Mouse (Mus musculus) urinary bladder, postnatal 0 days (tissue): ENCODE results near the gene Orai2. TPM values are rescaled to one million over a fixed set of nuclear protein-coding genes. Genes with fewer than 3 reads are reported as not detected.

Source experiments
- microRNA-seq: library from miRNA; unstranded; fragments of <30 nt; microRNA quantifications from one replicate; pipeline ENCODE4, GENCODE M21; 2016
- polyA plus RNA-seq: library from polyadenylated mRNA; unstranded; fragments of >200 nt; fragmentation: Nextera tagmentation; extraction: Ambion mirVana; gene quantifications from 2 replicates; pipeline ENCODE4 v1.2.1, GENCODE M21; 2015

The Orai2 gene
- polyA plus RNA-seq, result 5.9 and 6.2 TPM in 2 replicates

DNA sequence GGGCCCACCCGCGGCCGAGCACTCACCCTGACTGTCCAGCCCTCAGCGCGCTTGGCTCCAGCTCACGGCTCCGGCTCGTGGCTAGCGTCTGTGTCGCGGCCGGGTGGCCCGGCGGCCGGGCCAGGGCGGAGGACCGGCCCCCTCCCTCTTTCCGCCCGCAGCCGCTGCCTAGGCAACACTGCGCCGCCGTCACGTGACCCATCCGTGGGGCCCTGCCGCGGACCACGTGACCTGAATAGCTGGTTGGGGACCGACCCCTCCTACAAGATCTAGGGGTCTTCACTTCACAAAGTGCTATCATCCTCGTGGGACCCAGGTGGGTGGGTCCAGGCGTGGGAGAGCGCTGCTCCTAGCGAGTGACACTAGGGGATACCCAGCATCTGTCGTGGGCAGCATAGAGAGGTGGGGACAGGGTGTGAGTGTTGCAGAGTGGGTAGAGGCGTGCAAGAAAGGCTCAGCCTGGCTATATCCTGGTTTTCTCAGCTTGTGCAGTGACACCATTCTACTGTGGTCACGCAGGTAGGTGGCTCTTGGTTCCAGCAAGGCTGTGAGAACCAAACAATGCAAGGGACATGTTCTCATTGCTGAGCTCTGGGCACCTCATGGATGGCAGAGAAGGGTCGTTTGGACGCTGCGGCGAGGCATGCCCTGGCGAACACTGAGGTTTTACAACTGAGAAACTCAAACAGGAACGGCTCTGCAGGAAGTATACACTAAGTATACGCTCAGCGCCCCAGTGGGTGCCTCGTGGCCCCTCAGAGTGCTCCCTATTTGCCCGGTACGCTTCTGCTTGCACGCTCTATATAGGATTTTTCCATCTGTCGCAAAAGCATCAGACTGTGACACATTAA lies at the start of gene Orai2:
Gene Orai2 (minus strand): TSS at position 202 of the 851 bp plus-strand sequence.

GRCm38 (mm10) chr5:136198474-136199391 lies 28.2 kb upstream of the Orai2 start, which contains the start of gene Prkrip1:
Gene Prkrip1, minus strand, starts transcription at chr5:136198963.

DNA sequence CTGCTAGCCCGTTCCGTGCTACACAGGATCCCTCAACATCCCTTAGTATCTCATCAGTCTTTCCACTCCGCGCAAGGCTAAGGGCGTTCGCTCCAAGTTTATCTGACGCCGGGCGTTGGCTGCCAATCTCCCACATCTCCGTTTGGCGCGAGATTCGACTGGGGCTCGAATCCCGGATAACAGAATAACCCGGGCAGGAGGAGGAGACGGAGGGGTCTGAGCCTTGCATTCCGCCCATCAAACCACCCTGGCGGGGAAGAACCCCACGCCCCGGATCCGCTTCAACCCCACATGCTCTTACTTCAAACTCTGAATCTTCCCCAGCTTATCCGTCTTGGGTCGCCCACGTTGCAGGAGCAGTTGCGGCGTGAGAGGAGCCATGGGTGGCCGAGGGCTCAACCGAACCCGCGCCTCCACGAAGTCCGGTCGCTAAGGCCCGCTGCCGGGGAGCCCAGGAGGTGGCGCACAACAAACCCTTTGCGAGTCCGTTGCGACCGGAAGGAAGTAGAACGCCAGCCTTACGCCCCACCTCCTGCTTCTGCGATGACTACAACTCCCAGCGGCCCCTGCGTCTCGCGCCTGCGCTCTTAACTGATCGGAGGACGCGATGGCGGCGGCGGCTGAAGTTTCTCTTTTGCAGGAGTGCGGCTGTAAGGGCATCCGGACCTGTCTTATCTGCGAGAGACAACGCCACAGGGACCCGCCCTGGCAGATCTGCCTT lies 34.8 kb downstream of the Orai2 start, which contains the start of the genes Lrwd1 and Alkbh4:
Gene Lrwd1 (minus strand): TSS at position 504 of the 721 bp plus-strand sequence.
Gene Alkbh4 (plus strand): TSS at position 576 of the 721 bp plus-strand sequence.

DNA sequence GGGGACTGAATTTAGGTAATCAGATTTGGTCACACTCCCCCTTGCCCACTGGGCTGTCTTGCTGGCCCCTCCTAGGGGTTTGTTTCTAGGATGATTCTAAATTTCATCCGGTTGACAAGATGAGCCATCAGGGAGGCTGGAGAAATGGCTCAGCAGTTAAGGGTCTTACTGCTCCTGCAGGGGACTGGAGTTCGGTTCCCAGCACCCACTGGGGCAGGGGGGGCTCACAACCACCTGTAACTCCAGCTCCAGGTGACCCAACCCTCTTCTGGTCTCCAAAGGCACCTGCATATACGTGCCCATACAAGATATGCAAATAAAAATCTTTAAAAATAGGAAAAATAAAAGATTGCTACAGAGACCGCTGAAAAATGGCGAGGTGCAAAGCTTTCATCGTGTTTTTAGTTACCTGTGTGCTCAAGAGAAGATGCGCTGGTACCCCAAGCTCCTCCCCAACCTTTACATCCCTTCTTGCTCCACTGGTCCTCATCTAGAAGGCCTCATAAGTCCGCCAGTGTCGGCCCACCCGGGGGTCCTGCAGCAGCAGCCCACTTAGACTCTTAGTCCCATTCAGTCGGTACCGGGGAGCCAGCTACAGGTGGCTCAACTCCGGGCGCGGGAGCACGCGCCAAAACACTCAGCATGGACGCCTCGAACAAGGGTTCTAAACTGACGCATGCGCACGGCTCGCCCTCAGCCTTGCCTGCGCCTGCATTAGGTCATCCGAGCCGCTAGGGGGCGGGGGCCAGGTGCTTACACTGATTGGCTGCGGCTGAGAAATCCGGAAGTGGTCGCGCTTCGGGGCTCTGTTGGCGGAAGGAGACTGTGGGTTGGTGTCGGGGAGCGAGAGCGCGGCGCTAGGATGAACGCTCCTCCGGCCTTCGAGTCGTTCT lies 54.4 kb downstream of the Orai2 start, which contains the start of gene Polr2j:
Gene Polr2j (plus strand): TSS at position 741 of the 893 bp plus-strand sequence.

Small RNAs within 50 kb of the gene (microRNA-seq; reads per million reads assigned to microRNA genes)
- gene Mir7035, result not detected

Other genes with a start within 250 kb of the Orai2 start
- gene Ywhag, start 236.1 kb downstream of the Orai2 start, polyA plus RNA-seq, result 126 and 146 TPM in 2 replicates
- 2.0 and 2.9 TPM in 2 replicates for gene Ssc4d, start 196.2 kb downstream of the Orai2 start, polyA plus RNA-seq
- gene Zp3, start 190.6 kb downstream of the Orai2 start, polyA plus RNA-seq, result not detected in 2 replicates
- 18.1 and 18.9 TPM in 2 replicates for gene Dtx2, start 175.9 kb downstream of the Orai2 start, polyA plus RNA-seq
- gene Upk3b, start 132.2 kb downstream of the Orai2 start, polyA plus RNA-seq, result 119 and 139 TPM in 2 replicates
- 55.0 and 58.6 TPM in 2 replicates for gene Upk3bl, start 116.2 kb downstream of the Orai2 start, polyA plus RNA-seq
- gene Rasa4, start 86.8 kb downstream of the Orai2 start, polyA plus RNA-seq, result 5.5 and 6.1 TPM in 2 replicates
- 135 and 146 TPM in 2 replicates for gene Polr2j, start 54.1 kb downstream of the Orai2 start, polyA plus RNA-seq
- 12.4 and 14.1 TPM in 2 replicates for gene Lrwd1, start 34.6 kb downstream of the Orai2 start, polyA plus RNA-seq
- gene Alkbh4, start 34.6 kb downstream of the Orai2 start, polyA plus RNA-seq, result 6.6 and 7.3 TPM in 2 replicates
- 32.1 and 34.8 TPM in 2 replicates for gene Prkrip1, start 28.2 kb upstream of the Orai2 start, polyA plus RNA-seq
- 1.2 and 3.3 TPM in 2 replicates for gene Sh2b2, start 75.8 kb upstream of the Orai2 start, polyA plus RNA-seq